Mouse (Mus musculus) stomach, embryonic 15.5 days (tissue): ENCODE data around the gene Ssh2. TPM values are rescaled to one million over a fixed set of nuclear protein-coding genes. Genes with fewer than 3 reads are reported as not detected.

Source experiments
- ATAC-seq: fragments of 200-750 bp; cut with Nextera tagmentation; 2 replicates; pipeline ENCODE4 v1.8.0; 2017; ENCODE audit warnings: low read depth, moderate number of reproducible peaks, moderate TSS enrichment; ENCODE audit not compliant: insufficient read depth, low FRiP score
- H3K27ac ChIP-seq: fragments of 300-500 bp; sonication (generic); 2 replicates; pipeline ENCODE4 v1.5.1; 2015; ENCODE audit warnings: mild to moderate bottlenecking, inconsistent platforms
- H3K27me3 ChIP-seq: fragments of 300-500 bp; sonication (generic); replicated peaks from 2 replicates; pipeline ENCODE4 v1.6.1; 2015; ENCODE audit warnings: inconsistent platforms
- H3K36me3 ChIP-seq: fragments of 300-500 bp; sonication (generic); 2 replicates; pipeline ENCODE4 v1.6.1; 2015; ENCODE audit warnings: inconsistent platforms
- H3K4me1 ChIP-seq: fragments of 300-500 bp; sonication (generic); 2 replicates; pipeline ENCODE4 v1.6.1; 2015; ENCODE audit warnings: inconsistent platforms
- H3K4me2 ChIP-seq: fragments of 300-500 bp; sonication (generic); 2 replicates; pipeline ENCODE4 v1.6.1; 2015; ENCODE audit warnings: mild to moderate bottlenecking, inconsistent platforms
- H3K4me3 ChIP-seq: fragments of 300-500 bp; sonication (generic); replicated peaks from 2 replicates; pipeline ENCODE4 v1.5.1; 2015; ENCODE audit warnings: inconsistent platforms
- H3K9ac ChIP-seq: fragments of 300-500 bp; sonication (generic); 2 replicates; pipeline ENCODE4 v1.6.1; 2015; ENCODE audit warnings: inconsistent platforms
- H3K9me3 ChIP-seq: fragments of 300-500 bp; sonication (generic); 2 replicates; pipeline ENCODE4 v1.6.1; 2016; ENCODE audit warnings: inconsistent platforms
- WGBS: fragments of 180-500 bp; shearing (Covaris S2); methylation state at CpG from one replicate; pipeline ENCODE4 v1.1.7; 2015; 5-methylcytosine and 5-hydroxymethylcytosine counted together
- polyA plus RNA-seq: library from polyadenylated mRNA; unstranded; fragments of >200 nt; fragmentation: Nextera tagmentation; extraction: Ambion mirVana; gene quantifications from 2 replicates; pipeline ENCODE4 v1.2.1, GENCODE M21; 2015

Gene Ssh2
- polyA plus RNA-seq, 1 experiment from 2014 or later, result 6.9 TPM

DNA sequence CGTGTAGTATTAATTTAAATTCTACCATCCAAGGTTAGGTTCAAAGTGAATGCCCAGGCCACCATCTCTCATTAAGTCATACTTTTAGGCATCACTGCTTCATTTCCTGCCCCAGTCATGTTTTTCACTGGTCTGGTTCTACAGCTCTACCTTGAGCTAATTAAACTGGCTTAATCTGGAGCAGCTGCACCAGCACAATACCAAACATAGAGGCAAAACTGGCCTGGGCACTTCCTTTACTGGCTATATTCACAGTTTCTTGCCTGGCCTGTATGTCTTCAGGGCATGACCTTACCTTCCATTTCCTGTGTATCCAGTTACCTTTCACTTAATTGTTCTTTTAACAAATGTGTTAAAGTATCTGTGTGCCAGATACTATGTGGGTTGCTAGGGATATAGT is 81.2 kb downstream of the Ssh2 start:
- Histone ChIP-seq H3K27me3 (no peaks in the 10 kb centered on the region), H3K27ac (no peak overlapping the region)
- ATAC-seq, result no peak

DNA sequence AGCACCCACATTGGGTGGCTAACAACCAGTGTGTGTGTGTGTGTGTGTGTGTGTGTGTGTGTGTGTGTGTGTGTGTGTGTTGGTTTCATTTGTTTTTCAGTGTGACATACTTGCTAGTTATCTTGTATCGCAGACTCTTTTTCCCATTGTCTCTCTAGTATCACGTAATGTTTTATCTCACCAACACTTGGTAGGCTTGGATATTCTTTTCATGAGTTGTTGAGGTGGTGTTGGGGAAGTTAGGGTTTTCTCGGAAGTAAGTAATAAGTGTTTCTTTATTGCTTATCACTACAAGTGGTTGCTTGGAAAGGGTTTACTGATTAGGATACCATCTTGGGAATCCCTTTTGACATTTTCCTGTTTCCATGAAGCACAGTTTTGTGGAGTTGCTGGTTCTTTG is 91.1 kb downstream of the Ssh2 start:
- H3K9ac ChIP-seq, result no peak overlapping the region
- H3K27ac ChIP-seq, result no peak overlapping the region
- H3K4me2 ChIP-seq, result no peak overlapping the region
- no peaks in the 10 kb centered on the region for H3K4me1 ChIP-seq
- no peak for ATAC-seq
- H3K4me3 ChIP-seq, result no peak overlapping the region
- H3K27me3 ChIP-seq, result no peaks in the 10 kb centered on the region
- 92% methylated on average over 3 of the region's 3 CpGs for WGBS
- no peaks in the 10 kb centered on the region for H3K36me3 ChIP-seq
- H3K9me3 ChIP-seq, result no peaks in the 10 kb centered on the region

More for the DNA sequence above, 81.2 kb downstream of the Ssh2 start:
- H3K4me2 ChIP-seq, result no peak overlapping the region
- WGBS, result 90% methylated on average over 1 of the region's 1 CpGs
- H3K9me3 ChIP-seq, result no peaks in the 10 kb centered on the region
- H3K4me3 ChIP-seq, result no peak overlapping the region
- H3K9ac ChIP-seq, result no peak overlapping the region
- no peaks in the 10 kb centered on the region for H3K36me3 ChIP-seq
- no peaks in the 10 kb centered on the region for H3K4me1 ChIP-seq

DNA sequence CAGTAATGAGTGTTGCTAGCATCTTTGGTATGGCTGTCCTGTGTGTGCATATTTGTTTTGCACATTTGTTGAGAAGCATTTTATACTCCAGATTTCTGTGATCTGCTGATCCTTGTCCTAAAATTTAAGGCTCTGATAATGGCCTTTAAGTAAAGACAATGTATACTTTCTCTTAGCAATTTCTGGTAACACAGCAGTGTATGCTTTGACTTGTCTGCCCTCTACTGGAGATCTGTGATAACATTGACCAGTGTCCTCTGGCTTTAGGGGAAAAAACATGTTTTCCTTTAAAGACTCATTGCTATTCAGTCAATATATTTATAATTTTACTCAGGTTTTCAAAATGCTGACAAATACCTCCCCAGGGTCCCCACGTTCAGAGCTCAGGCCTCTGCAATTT is 92.4 kb downstream of the Ssh2 start:
- H3K36me3 ChIP-seq, result no peaks in the 10 kb centered on the region
- no peaks in the 10 kb centered on the region for H3K9me3 ChIP-seq
- H3K4me1 ChIP-seq, result no peaks in the 10 kb centered on the region
- no peak overlapping the region for H3K4me2 ChIP-seq
- WGBS, result 3% methylated on average over 1 of the region's 1 CpGs
- H3K27me3 ChIP-seq, result no peaks in the 10 kb centered on the region
- no peak overlapping the region for H3K9ac ChIP-seq
- ATAC-seq, result no peak
- H3K27ac ChIP-seq, result no peak overlapping the region
- H3K4me3 ChIP-seq, result no peak overlapping the region

DNA sequence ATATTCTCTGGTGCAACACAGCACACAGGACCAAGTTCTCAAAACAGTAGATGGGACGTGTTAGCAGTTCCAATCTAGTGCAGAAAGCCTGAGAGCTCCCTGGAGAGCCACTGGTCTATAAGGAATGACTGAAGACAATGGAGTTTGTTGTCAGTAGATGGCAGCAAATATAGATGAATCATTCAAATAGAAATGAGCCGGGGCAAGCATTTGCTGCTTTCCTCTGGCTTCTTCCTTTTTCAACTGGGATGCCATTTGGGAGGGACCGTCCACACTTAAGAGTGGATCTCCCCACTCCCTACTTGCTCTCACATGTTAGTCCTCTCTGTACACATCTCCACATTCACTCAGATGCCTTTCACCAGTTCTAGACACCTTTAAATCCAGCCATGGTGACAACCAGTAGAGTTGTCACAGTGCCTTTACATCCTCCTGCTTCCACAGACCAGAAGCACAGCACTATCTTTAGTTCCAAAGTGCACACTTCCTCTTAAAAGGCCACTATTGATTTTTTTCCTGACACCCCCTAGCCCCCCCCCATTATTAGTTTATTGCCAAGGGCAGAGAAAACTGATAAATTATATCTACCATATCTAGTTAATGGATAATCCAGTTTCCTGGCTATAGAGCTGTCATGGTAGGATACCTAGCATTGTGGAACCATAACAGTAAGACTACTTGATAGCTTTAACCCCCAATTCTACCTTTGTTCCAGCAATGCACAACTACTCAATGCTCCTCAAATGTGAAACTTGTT is 101.8 kb downstream of the Ssh2 start:
- Histone ChIP-seq H3K36me3 (no peaks in the 10 kb centered on the region), H3K27me3 (no peaks in the 10 kb centered on the region), H3K4me2 (no peak overlapping the region), H3K9ac (no peak overlapping the region), H3K9me3 (no peaks in the 10 kb centered on the region), H3K27ac (no peak overlapping the region), H3K4me3 (no peak overlapping the region), H3K4me1 (no peaks in the 10 kb centered on the region)
- ATAC-seq, result no peak
- whole genome bisulfite sequencing, result 48% methylated on average over 3 of the region's 3 CpGs

DNA sequence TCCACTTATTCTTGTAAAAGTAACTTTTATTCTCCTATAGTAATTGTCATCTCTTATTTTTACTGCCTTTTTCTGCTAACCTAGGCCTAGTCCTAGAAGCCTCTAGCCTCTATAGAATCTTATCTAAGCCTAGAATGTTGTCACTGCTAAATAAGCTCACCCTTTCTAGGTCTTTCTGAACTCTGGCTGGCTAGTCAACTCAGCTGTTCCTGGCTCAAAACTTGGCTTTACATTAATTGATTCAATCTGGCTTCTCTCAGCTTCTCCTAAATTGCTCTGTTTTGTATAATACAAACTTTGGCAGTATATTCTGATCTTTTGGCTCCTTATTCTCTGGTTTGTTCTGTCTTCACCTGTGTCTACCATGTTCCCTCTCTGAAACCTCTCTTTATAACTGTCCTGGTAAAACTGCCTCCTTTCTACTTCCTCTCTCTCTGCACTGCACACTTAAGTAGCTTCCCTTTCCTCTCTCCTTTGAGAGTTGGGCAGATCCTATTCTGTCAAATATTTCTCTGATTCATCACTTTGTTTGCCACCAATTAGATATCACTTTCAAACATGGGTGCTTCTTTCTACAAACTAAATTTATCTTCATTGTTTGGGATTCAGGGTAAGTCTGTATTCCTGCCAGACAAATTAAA is 102.5 kb downstream of the Ssh2 start:
- Histone ChIP-seq H3K36me3 (no peaks in the 10 kb centered on the region), H3K4me1 (no peaks in the 10 kb centered on the region), H3K27me3 (no peaks in the 10 kb centered on the region), H3K9ac (no peak overlapping the region), H3K4me3 (no peak overlapping the region), H3K27ac (no peak overlapping the region), H3K9me3 (no peaks in the 10 kb centered on the region), H3K4me2 (no peak overlapping the region)
- no peak for ATAC-seq

DNA sequence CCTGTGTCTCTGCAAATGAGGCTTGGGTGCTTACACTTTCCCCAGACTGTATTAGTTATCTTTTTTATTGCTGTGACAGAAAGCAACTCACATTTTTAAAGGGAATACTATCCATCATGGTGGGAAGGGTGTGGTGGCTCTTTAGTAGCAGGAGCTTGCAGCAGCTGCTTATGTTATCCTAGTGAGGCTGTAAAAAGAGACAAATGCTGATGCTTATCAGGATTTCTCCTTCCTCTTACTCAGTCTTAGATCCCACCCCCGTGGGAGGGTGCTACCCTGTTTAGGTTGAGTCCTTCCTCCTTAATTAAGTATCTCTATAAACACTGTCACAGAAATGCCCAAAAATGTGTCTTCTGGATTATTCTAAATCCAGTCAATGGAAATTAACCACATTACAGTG is 105.1 kb downstream of the Ssh2 start:
- Histone ChIP-seq H3K4me3 (no peak overlapping the region), H3K27me3 (no peaks in the 10 kb centered on the region), H3K27ac (no peak overlapping the region), H3K4me1 (no peaks in the 10 kb centered on the region), H3K4me2 (no peak overlapping the region), H3K9ac (no peak overlapping the region), H3K9me3 (no peaks in the 10 kb centered on the region), H3K36me3 (no peaks in the 10 kb centered on the region)
- no peak for ATAC-seq
- WGBS, result 18% methylated on average over 1 of the region's 1 CpGs

DNA sequence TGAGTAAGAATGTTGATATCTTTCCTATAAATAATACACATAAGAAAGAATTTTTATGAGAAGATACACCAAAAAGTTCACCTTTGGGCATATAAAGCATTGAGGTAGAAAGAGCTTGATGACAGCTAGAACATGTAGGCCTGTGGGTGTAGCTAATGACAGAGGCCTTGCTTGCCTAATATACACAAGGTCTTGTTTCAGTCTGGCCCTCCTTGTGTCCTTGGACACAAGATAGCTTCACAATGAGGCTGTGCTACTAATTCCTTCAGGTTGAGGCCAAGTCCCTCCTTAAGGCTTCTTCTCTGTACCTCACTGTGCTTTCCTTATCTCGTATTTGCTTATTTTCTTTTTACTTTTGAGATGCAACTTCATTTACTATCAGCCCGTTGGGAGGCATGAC is 114.4 kb downstream of the Ssh2 start:
- Histone ChIP-seq H3K9ac (no peak overlapping the region), H3K4me3 (no peak overlapping the region), H3K4me2 (no peak overlapping the region), H3K27me3 (no peaks in the 10 kb centered on the region), H3K36me3 (no peaks in the 10 kb centered on the region; the same call in 1 of the 2 replicates), H3K27ac (no peak overlapping the region), H3K9me3 (no peaks in the 10 kb centered on the region), H3K4me1 (no peaks in the 10 kb centered on the region)
- no peak for ATAC-seq
- 82% methylated on average over 2 of the region's 2 CpGs for WGBS

DNA sequence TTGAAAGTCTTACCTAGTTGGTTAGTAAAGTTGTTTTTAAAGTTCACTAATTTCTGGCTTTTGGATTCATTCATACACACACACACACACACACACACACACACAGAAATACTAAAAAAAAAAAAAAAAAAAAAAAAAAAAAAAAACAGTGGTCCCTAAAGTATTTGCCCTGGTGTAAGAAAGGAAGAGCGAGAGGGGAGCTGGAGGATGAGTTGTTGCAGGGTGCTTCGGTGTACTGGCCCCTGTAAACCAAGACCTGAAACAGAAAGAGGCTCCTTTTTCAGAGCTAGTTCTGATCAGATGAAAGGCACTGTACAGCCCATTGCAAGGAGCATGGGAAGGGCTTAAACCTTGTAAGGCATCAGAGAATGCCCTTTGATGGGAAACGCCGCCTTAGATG is 131.2 kb downstream of the Ssh2 start:
- H3K27ac ChIP-seq, result no peak overlapping the region
- H3K4me2 ChIP-seq, result no peak overlapping the region
- H3K27me3 ChIP-seq, result no peaks in the 10 kb centered on the region
- H3K9ac ChIP-seq, result no peak overlapping the region
- H3K9me3 ChIP-seq, result no peaks in the 10 kb centered on the region
- H3K4me1 ChIP-seq, result no peaks in the 10 kb centered on the region
- no peaks in the 10 kb centered on the region for H3K36me3 ChIP-seq
- H3K4me3 ChIP-seq, result no peak overlapping the region
- 82% methylated on average over 4 of the region's 4 CpGs for WGBS
- no peak for ATAC-seq

DNA sequence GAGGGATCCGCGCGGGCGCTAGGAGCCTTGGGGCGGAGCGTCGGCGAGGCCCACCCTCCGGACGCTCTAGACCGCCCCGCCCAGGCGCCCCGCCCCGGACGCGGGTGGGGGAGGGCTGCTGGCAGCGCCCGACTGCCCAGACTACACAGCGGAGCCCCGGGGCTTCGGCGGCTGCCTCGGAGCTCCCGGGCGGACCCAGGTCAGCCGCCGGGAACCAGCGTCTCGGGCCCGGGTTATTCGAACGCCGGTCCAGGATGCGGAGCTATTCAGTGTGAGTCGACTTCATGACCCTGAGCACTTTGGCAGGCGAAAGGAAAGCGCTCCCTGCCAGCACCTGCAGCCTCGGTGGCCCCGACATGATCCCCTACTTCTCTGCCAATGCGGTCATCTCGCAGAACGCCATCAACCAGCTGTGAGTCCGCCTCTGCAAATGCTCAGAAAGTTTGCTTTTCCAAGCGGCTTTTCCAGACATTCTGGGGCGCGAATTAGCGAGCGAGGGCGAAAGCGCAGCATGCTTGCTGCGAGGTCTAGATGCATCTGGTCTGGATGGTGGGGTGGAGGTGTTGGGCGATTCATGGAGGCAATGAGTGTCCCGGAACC is 132.2 kb downstream of the Ssh2 start:
- Histone ChIP-seq H3K9me3 (no peaks in the 10 kb centered on the region), H3K27ac (0 out of 2 replicates have a peak overlapping the region, but pooled peaks have one; percentile 21), H3K36me3 (no peaks in the 10 kb centered on the region), H3K4me2 (peak overlapping the region; percentile 87), H3K9ac (peak overlapping the region; percentile 44; the same call in 1 of the 2 replicates), H3K4me1 (no peaks in the 10 kb centered on the region), H3K27me3 (no peaks in the 10 kb centered on the region), H3K4me3 (peak overlapping the region; percentile 65)
- WGBS, result under 1% methylated on average over 51 of the region's 54 CpGs
- ATAC-seq, result peak; percentile 100

DNA sequence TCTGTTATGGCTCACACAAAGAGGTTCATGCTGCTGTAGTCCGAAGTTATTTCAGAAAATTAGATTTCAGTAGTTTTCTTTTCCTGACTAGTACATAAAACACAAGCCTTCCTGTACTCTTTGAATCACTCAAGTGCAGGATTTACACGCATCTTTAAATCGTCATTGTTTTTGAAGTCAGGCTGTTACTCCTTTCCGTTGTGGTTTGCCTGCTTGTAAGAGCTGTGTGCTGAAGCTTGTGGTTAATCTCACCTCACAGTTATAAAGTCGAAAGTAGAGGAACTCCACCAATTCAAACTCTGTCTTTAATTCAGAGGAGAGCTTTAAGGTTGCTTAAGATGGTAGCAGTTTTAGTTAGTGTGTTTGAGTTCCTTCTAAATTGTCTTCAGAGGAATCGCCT is 132.9 kb downstream of the Ssh2 start:
- H3K4me1 ChIP-seq, result no peaks in the 10 kb centered on the region
- no peak overlapping the region for H3K9ac ChIP-seq
- no peaks in the 10 kb centered on the region for H3K36me3 ChIP-seq
- no peak overlapping the region for H3K27ac ChIP-seq
- no peak for ATAC-seq
- 42% methylated on average over 6 of the region's 6 CpGs for WGBS
- peak overlapping the region; percentile 65 for H3K4me3 ChIP-seq
- H3K9me3 ChIP-seq, result no peaks in the 10 kb centered on the region
- H3K4me2 ChIP-seq, result peak overlapping the region; percentile 87
- no peaks in the 10 kb centered on the region for H3K27me3 ChIP-seq

DNA sequence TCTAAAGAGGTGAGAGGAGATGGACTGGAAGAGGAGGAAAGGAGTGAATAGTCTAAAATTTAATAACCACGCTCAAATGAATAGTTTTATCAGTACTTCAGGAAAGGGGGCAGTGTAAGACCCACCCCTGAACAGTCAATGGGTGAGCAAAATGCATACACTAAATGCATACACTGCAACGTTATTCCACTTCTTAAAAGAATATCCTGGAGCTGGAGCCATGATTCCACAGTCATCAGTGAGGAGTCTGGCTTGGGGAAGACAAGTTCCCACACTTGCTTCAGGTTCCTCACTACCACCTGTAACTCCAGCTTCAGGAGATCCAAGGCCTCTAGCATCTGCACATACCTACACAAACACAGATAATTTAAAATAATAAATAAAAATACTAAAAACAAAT is 133.6 kb downstream of the Ssh2 start:
- H3K4me2 ChIP-seq, result 0 out of 2 replicates have a peak overlapping the region, but pooled peaks have one; percentile 87
- no peaks in the 10 kb centered on the region for H3K27me3 ChIP-seq
- H3K4me3 ChIP-seq, result no peak overlapping the region; the same call in 1 of the 2 replicates
- no peak overlapping the region for H3K9ac ChIP-seq
- no peaks in the 10 kb centered on the region for H3K4me1 ChIP-seq
- ATAC-seq, result no peak
- no peak overlapping the region for H3K27ac ChIP-seq
- no peaks in the 10 kb centered on the region for H3K9me3 ChIP-seq
- no peaks in the 10 kb centered on the region for H3K36me3 ChIP-seq
- 83% methylated on average over 2 of the region's 2 CpGs for WGBS

DNA sequence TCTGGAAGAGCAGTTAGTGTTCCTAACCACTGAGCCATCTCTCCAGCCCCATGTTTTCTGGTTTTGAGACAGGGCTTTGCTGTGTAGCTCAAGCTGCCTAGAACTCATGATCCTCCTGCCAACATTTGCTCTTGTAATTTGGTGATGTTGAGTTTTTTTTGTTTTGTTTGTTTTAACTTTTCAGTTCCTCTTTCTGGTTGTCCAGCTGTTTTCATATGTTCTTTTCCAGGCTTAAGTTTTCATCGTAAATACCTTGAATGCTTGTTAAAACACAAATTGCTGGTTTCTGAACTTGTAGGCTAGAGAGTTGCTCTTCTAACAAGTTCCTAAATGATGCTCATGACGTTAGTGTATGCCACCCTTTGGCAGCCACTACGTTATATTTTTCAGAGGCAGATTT is 139.0 kb downstream of the Ssh2 start:
- Histone ChIP-seq H3K4me1 (no peaks in the 10 kb centered on the region), H3K4me3 (no peak overlapping the region), H3K27me3 (no peaks in the 10 kb centered on the region), H3K4me2 (no peak overlapping the region), H3K27ac (no peak overlapping the region), H3K36me3 (no peaks in the 10 kb centered on the region), H3K9ac (no peak overlapping the region), H3K9me3 (no peaks in the 10 kb centered on the region)
- WGBS, result 73% methylated on average over 3 of the region's 3 CpGs
- ATAC-seq, result no peak
